Mouse (Mus musculus) heart, embryonic 12.5 days (tissue): Measurements from ENCODE around the gene Hdc. TPM values are rescaled to one million over a fixed set of nuclear protein-coding genes. Genes with fewer than 3 reads are reported as not detected.
"Not testable (repeated sequence)": the region's sequence is repeated elsewhere in the genome, so short reads cannot be mapped to it uniquely, and the experiment has no call there.

Experiments used
- ATAC-seq: fragments of 200-750 bp; cut with Nextera tagmentation; 2 replicates; pipeline ENCODE4 v1.8.0; 2017; ENCODE audit warnings: moderate TSS enrichment, moderate library complexity; ENCODE audit not compliant: insufficient number of reproducible peaks, low FRiP score
- H3K27ac ChIP-seq: fragments of 300-500 bp; sonication (generic); 2 replicates; pipeline ENCODE4 v1.5.1; 2016; ENCODE audit warnings: mild to moderate bottlenecking, moderate library complexity; ENCODE audit not compliant: poor library complexity, severe bottlenecking
- H3K27me3 ChIP-seq: fragments of 300-500 bp; sonication (generic); replicated peaks from 2 replicates; pipeline ENCODE4 v1.6.1; 2016; ENCODE audit warnings: mild to moderate bottlenecking, moderate library complexity
- H3K36me3 ChIP-seq: fragments of 300-500 bp; sonication (generic); 2 replicates; pipeline ENCODE4 v1.6.1; 2016; ENCODE audit warnings: mild to moderate bottlenecking, moderate library complexity
- H3K4me1 ChIP-seq: fragments of 300-500 bp; sonication (generic); replicated peaks from 2 replicates; pipeline ENCODE4 v1.6.1; 2016; ENCODE audit warnings: mild to moderate bottlenecking
- H3K4me2 ChIP-seq: fragments of 300-500 bp; sonication (generic); 2 replicates; pipeline ENCODE4 v1.6.1; 2016; ENCODE audit warnings: mild to moderate bottlenecking, moderate library complexity
- H3K4me3 ChIP-seq: fragments of 300-500 bp; sonication (generic); 2 replicates; pipeline ENCODE4 v1.5.1; 2016; ENCODE audit warnings: mild to moderate bottlenecking
- H3K9ac ChIP-seq: fragments of 300-500 bp; sonication (generic); 2 replicates; pipeline ENCODE4 v1.6.1; 2016; ENCODE audit warnings: mild to moderate bottlenecking, moderate library complexity
- H3K9me3 ChIP-seq: fragments of 300-500 bp; sonication (generic); replicated peaks from 2 replicates; pipeline ENCODE4 v1.6.1; 2016; ENCODE audit warnings: mild to moderate bottlenecking, moderate library complexity
- WGBS: fragments of 180-500 bp; shearing (Covaris S2); methylation state at CpG from one replicate; pipeline ENCODE4 v1.1.7; 2016; 5-methylcytosine and 5-hydroxymethylcytosine counted together
- polyA plus RNA-seq: library from polyadenylated mRNA; unstranded; fragments of >200 nt; fragmentation: Nextera tagmentation; extraction: Ambion mirVana; gene quantifications from 2 replicates; pipeline ENCODE4 v1.2.1, GENCODE M21; 2016

The Hdc gene
- polyA plus RNA-seq, 1 experiment from 2014 or later = 3.1 TPM

GRCm38 (mm10) chr2:126628455-126628995 lies 9.4 kb upstream of the Hdc start:
- no peak overlapping the region for H3K4me2 ChIP-seq
- H3K27ac ChIP-seq = no peak overlapping the region
- no peaks in the 10 kb centered on the region for H3K4me1 ChIP-seq
- no peak overlapping the region for H3K4me3 ChIP-seq
- H3K9me3 ChIP-seq = no peaks in the 10 kb centered on the region
- WGBS = 78% methylated on average over 9 of the region's 9 CpGs
- no peak overlapping the region for H3K9ac ChIP-seq
- H3K36me3 ChIP-seq = peaks cover 49% of the 10 kb centered on the region
- ATAC-seq = no peak
- H3K27me3 ChIP-seq = no peaks in the 10 kb centered on the region

- Histone ChIP-seq H3K9ac (no peak overlapping the region), H3K27me3 (no peaks in the 10 kb centered on the region), H3K9me3 (no peaks in the 10 kb centered on the region), H3K4me3 (no peak overlapping the region), H3K27ac (no peak overlapping the region), H3K36me3 (peaks cover 11% of the 10 kb centered on the region), H3K4me1 (peaks cover 15% of the 10 kb centered on the region), H3K4me2 (no peak overlapping the region)
- no peak for ATAC-seq
Measured at GRCm38 (mm10) chr2:126623138-126623537, 4.0 kb upstream of the Hdc start.

GRCm38 (mm10) chr2:126622455-126622854 lies 3.4 kb upstream of the Hdc start:
- H3K9ac ChIP-seq = no peak overlapping the region
- no peak overlapping the region for H3K27ac ChIP-seq
- H3K4me1 ChIP-seq = peaks cover 15% of the 10 kb centered on the region
- WGBS = 74% methylated on average over 2 of the region's 2 CpGs
- no peaks in the 10 kb centered on the region for H3K27me3 ChIP-seq
- H3K4me3 ChIP-seq = no peak overlapping the region
- H3K9me3 ChIP-seq = no peaks in the 10 kb centered on the region
- peaks cover 6% of the 10 kb centered on the region for H3K36me3 ChIP-seq
- no peak for ATAC-seq
- no peak overlapping the region for H3K4me2 ChIP-seq

- 0 out of 2 replicates have a peak overlapping the region, but pooled peaks have one; percentile 37 for H3K9ac ChIP-seq
- H3K27ac ChIP-seq = peak overlapping the region; percentile 68; the same call in 1 of the 2 replicates
- no peaks in the 10 kb centered on the region for H3K27me3 ChIP-seq
- peak overlapping the region; percentile 51 for H3K4me2 ChIP-seq
- peak overlapping the region; percentile 9; the same call in 1 of the 2 replicates for H3K4me3 ChIP-seq
- no peaks in the 10 kb centered on the region for H3K36me3 ChIP-seq
- ATAC-seq = peak; percentile 39; the same call in 1 of the 2 replicates
- no peaks in the 10 kb centered on the region for H3K9me3 ChIP-seq
- peaks cover 15% of the 10 kb centered on the region for H3K4me1 ChIP-seq
- WGBS = 15% methylated on average over 8 of the region's 8 CpGs
Measured at GRCm38 (mm10) chr2:126618470-126619179, 474 bp downstream of the Hdc start.

GRCm38 (mm10) chr2:126615355-126615754 lies 3.7 kb downstream of the Hdc start:
- no peak overlapping the region for H3K4me3 ChIP-seq
- no peaks in the 10 kb centered on the region for H3K9me3 ChIP-seq
- peaks cover 15% of the 10 kb centered on the region for H3K4me1 ChIP-seq
- no peaks in the 10 kb centered on the region for H3K36me3 ChIP-seq
- no peak overlapping the region for H3K27ac ChIP-seq
- no peak overlapping the region for H3K4me2 ChIP-seq
- no peaks in the 10 kb centered on the region for H3K27me3 ChIP-seq
- 82% methylated on average over 3 of the region's 3 CpGs for WGBS
- ATAC-seq = no peak
- H3K9ac ChIP-seq = no peak overlapping the region

GRCm38 (mm10) chr2:126609600-126609999 lies 9.5 kb downstream of the Hdc start:
- not testable (repeated sequence) for ATAC-seq, H3K4me2 ChIP-seq, H3K27me3 ChIP-seq, H3K27ac ChIP-seq, H3K4me3 ChIP-seq, H3K9ac ChIP-seq, H3K9me3 ChIP-seq, H3K4me1 ChIP-seq, H3K36me3 ChIP-seq
- WGBS = 42% methylated on average over 12 of the region's 12 CpGs

- whole genome bisulfite sequencing = 39% methylated on average over 10 of the region's 10 CpGs
- Histone ChIP-seq H3K27ac (0 out of 2 replicates have a peak overlapping the region, but pooled peaks have one; percentile 13), H3K9me3 (no peaks in the 10 kb centered on the region), H3K4me1 (0 out of 2 replicates have a peak, but pooled peaks cover 6% of the 10 kb centered on the region), H3K9ac (no peak overlapping the region), H3K36me3 (no peaks in the 10 kb centered on the region), H3K27me3 (no peaks in the 10 kb centered on the region), H3K4me2 (no peak overlapping the region), H3K4me3 (no peak overlapping the region)
- ATAC-seq = peak; percentile 48; the same call in 1 of the 2 replicates
Measured at GRCm38 (mm10) chr2:126607553-126608203, 11.4 kb downstream of the Hdc start.

GRCm38 (mm10) chr2:126606688-126607062 lies 12.4 kb downstream of the Hdc start:
- Histone ChIP-seq H3K9me3 (no peaks in the 10 kb centered on the region), H3K36me3 (no peaks in the 10 kb centered on the region), H3K27ac (no peak overlapping the region), H3K4me2 (no peak overlapping the region), H3K9ac (no peak overlapping the region), H3K4me3 (no peak overlapping the region), H3K27me3 (no peaks in the 10 kb centered on the region; the same call in 1 of the 2 replicates), H3K4me1 (0 out of 2 replicates have a peak, but pooled peaks cover 6% of the 10 kb centered on the region)
- WGBS = 22% methylated on average over 4 of the region's 4 CpGs
- ATAC-seq = no peak

- ATAC-seq = no peak
- 67% methylated on average over 15 of the region's 15 CpGs for WGBS
- H3K27ac ChIP-seq = no peak overlapping the region
Measured at GRCm38 (mm10) chr2:126606061-126606687, 12.9 kb downstream of the Hdc start.

GRCm38 (mm10) chr2:126601918-126602600 lies 17.0 kb downstream of the Hdc start:
- H3K27ac ChIP-seq = no peak overlapping the region
- no peak overlapping the region for H3K9ac ChIP-seq
- H3K4me2 ChIP-seq = no peak overlapping the region
- H3K4me1 ChIP-seq = 0 out of 2 replicates have a peak, but pooled peaks cover 4% of the 10 kb centered on the region
- no peaks in the 10 kb centered on the region for H3K9me3 ChIP-seq
- 81% methylated on average over 14 of the region's 14 CpGs for WGBS
- peaks cover 9% of the 10 kb centered on the region for H3K27me3 ChIP-seq
- H3K4me3 ChIP-seq = no peak overlapping the region
- no peaks in the 10 kb centered on the region for H3K36me3 ChIP-seq
- ATAC-seq = no peak

More at GRCm38 (mm10) chr2:126606061-126606687, 12.9 kb downstream of the Hdc start:
- H3K4me2 ChIP-seq = no peak overlapping the region
- no peaks in the 10 kb centered on the region for H3K9me3 ChIP-seq
- 0 out of 2 replicates have a peak, but pooled peaks cover 6% of the 10 kb centered on the region for H3K4me1 ChIP-seq
- H3K27me3 ChIP-seq = no peaks in the 10 kb centered on the region; the same call in 1 of the 2 replicates
- no peak overlapping the region for H3K9ac ChIP-seq
- no peaks in the 10 kb centered on the region for H3K36me3 ChIP-seq
- H3K4me3 ChIP-seq = no peak overlapping the region
